Mouse (Mus musculus): ENCODE results near the gene Snx11.

DNA sequence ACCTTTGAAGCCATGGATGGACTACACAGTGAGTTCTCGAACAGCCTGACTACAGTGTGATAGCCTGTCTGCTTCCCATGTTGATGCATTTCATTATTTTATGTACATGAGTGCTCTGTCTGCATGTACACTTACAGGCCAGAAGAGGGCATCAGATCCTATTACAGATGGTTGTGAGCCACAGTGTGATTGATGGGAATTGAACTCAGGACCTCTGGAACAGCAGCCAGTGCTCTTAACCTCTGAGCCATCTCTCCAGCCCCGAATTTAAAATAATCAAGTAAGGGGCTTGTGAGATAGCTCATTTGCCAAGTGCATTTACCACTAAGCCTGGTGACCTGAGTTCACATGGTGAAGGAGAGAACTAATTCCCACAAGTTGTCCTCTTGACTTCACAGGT lies 4.1 kb upstream of the Snx11 start:
- TF ChIP-seq CTCF (IDR thresholded peaks at IDR 0.05; ENCODE audit: borderline replicate concordance, extremely low read depth, insufficient read depth, insufficient read length): peak; percentile 20; the same call in 1 of the 2 replicates
- no peak for TF ChIP-seq POLR2A (IDR thresholded peaks at IDR 0.05; ENCODE audit: borderline replicate concordance, extremely low read depth, insufficient read depth, insufficient read length, poor library complexity, severe bottlenecking)
